Mouse (Mus musculus): ENCODE results near the gene Rbp3. TPM values are rescaled to one million over a fixed set of nuclear protein-coding genes. Genes with fewer than 3 reads are reported as not detected.

Rbp3 gene
- polyA plus RNA-seq, 1 experiment from 2014 or later, result 0.02 TPM

DNA sequence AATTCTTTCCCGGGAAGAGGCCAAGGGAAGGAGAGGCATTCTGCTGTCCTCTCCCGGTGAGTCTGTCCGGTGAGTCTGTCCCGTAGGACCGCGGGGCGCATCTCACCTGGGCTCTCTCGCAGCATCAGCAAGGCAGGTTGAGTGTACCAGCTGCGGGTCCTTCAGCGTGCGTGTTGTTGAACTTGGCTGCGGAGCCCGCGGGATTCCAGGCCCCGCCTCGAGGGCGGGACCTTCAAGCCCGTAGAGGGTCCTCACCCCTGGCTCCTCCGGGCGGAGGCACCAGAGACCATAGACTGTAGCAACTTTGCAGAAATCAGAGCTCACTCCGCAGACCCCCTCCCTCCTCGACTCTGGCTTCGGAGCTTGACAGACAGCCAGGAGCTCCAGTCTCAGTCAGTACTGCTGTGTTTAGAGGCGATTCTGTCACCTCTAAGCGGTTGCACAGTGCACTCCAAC lies 24.8 kb downstream of the Rbp3 start, which contains the start of gene Zfp488:
TSS of gene Zfp488 (minus strand) at position 161 of the 456 bp plus-strand sequence.
- Histone ChIP-seq H3K4me1 (0 out of 2 replicates have a peak, but pooled peaks cover 6% of the 10 kb centered on the region), H3K27ac (no peak within 1 kb of the TSS), H3K4me3 (peak within 1 kb of the TSS; percentile 30), H3K4me2 (peak within 1 kb of the TSS; percentile 68), H3K27me3 (peaks cover 11% of the 10 kb centered on the region; the same call in 1 of the 2 replicates), H3K9me3 (no peaks in the 10 kb centered on the region), H3K36me3 (no peaks in the 10 kb centered on the region), H3K9ac (peak within 1 kb of the TSS; percentile 19; the same call in 1 of the 2 replicates)
- peak; percentile 46; the same call in 1 of the 2 replicates for ATAC-seq (ENCODE audit: borderline replicate concordance, extremely low read depth, low FRiP score, low TSS enrichment)
- 2% methylated on average over 25 of the region's 25 CpGs for WGBS

- Histone ChIP-seq H3K4me1 (no peaks in the 10 kb centered on the region), H3K27me3 (no peaks in the 10 kb centered on the region), H3K36me3 (no peaks in the 10 kb centered on the region), H3K4me2 (no peak overlapping the region), H3K4me3 (no peak overlapping the region), H3K27ac (no peak overlapping the region), H3K9ac (no peak overlapping the region), H3K9me3 (no peaks in the 10 kb centered on the region)
- ATAC-seq (ENCODE audit: borderline replicate concordance, extremely low read depth, low FRiP score, low TSS enrichment), result no peak
- WGBS, result 37% methylated on average over 3 of the region's 3 CpGs
These were observed 35.4 kb downstream of the Rbp3 start for GRCm38 (mm10) chr14:33989201-33989600.

DNA sequence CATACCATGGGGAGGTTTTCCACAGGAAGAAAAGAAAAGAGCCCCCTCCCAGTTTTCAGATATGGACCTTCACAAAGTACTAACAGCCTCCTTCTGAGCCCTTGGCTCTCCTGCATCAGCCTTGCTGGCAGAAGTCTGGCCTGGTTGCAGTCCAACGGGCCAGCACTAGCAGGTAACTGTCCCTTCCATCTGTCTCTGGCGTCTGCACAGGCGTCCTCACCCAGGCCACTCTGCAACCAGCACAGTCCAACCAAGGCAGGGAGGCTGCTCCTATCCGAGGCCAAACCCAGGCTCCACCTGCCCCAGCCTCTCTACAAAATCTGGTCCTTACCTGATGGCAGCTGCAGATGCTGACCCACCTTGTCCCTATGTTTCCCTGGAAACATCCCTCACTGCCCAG lies 38.2 kb downstream of the Rbp3 start:
- Histone ChIP-seq H3K27me3 (no peaks in the 10 kb centered on the region), H3K9ac (no peak overlapping the region), H3K4me3 (no peak overlapping the region), H3K9me3 (no peaks in the 10 kb centered on the region), H3K36me3 (no peaks in the 10 kb centered on the region), H3K4me1 (no peaks in the 10 kb centered on the region), H3K27ac (no peak overlapping the region), H3K4me2 (no peak overlapping the region)
- ATAC-seq (ENCODE audit: borderline replicate concordance, extremely low read depth, low FRiP score, low TSS enrichment), result no peak
- WGBS, result 76% methylated on average over 4 of the region's 4 CpGs

- H3K9me3 ChIP-seq, result no peaks in the 10 kb centered on the region
- H3K27ac ChIP-seq, result no peak overlapping the region
- 92% methylated on average over 9 of the region's 9 CpGs for WGBS
- H3K4me3 ChIP-seq, result no peak overlapping the region
- no peak for ATAC-seq (ENCODE audit: borderline replicate concordance, extremely low read depth, low FRiP score, low TSS enrichment)
- H3K27me3 ChIP-seq, result no peaks in the 10 kb centered on the region
- H3K36me3 ChIP-seq, result no peaks in the 10 kb centered on the region
- no peak overlapping the region for H3K4me2 ChIP-seq
- no peaks in the 10 kb centered on the region for H3K4me1 ChIP-seq
- H3K9ac ChIP-seq, result no peak overlapping the region
These were observed 39.2 kb downstream of the Rbp3 start for GRCm38 (mm10) chr14:33993051-33993450.

- Histone ChIP-seq H3K4me2 (no peak overlapping the region), H3K9me3 (no peaks in the 10 kb centered on the region), H3K9ac (no peak overlapping the region), H3K4me3 (no peak overlapping the region), H3K27me3 (no peaks in the 10 kb centered on the region), H3K4me1 (no peaks in the 10 kb centered on the region), H3K36me3 (no peaks in the 10 kb centered on the region), H3K27ac (no peak overlapping the region)
- ATAC-seq (ENCODE audit: borderline replicate concordance, extremely low read depth, low FRiP score, low TSS enrichment), result no peak
- WGBS, result 86% methylated on average over 6 of the region's 6 CpGs
These were observed 39.9 kb downstream of the Rbp3 start for GRCm38 (mm10) chr14:33993521-33994289.

GRCm38 (mm10) chr14:33997427-33997826 lies 43.6 kb downstream of the Rbp3 start:
- no peaks in the 10 kb centered on the region for H3K9me3 ChIP-seq
- no peak overlapping the region for H3K27ac ChIP-seq
- no peaks in the 10 kb centered on the region for H3K4me1 ChIP-seq
- H3K9ac ChIP-seq, result no peak overlapping the region
- WGBS, result 38% methylated on average over 6 of the region's 6 CpGs
- H3K4me3 ChIP-seq, result no peak overlapping the region
- H3K27me3 ChIP-seq, result no peaks in the 10 kb centered on the region
- no peak for ATAC-seq (ENCODE audit: borderline replicate concordance, extremely low read depth, low FRiP score, low TSS enrichment)
- no peaks in the 10 kb centered on the region for H3K36me3 ChIP-seq
- H3K4me2 ChIP-seq, result no peak overlapping the region

DNA sequence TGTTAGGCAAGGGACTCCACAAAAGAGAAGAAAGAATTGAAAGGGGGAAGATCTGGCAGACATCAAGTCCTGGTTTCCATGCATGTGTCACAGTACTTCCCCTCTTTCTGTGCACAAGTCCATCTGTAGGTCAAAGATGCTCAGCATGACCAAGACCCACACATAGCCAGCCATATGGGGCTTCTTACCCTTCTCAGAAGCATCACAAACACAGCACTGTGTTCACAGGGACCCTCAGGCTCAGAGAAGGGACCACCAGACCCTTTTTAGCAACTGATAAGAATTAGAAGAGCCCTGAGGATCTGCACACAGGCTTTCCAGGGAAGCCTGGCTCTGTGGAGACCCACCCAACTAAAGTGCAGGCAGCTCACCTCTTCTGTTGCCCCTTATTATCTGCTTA lies 46.3 kb downstream of the Rbp3 start:
- Histone ChIP-seq H3K36me3 (no peaks in the 10 kb centered on the region), H3K4me1 (no peaks in the 10 kb centered on the region), H3K4me3 (no peak overlapping the region), H3K9me3 (no peaks in the 10 kb centered on the region), H3K4me2 (no peak overlapping the region), H3K27ac (no peak overlapping the region), H3K27me3 (no peaks in the 10 kb centered on the region), H3K9ac (no peak overlapping the region)
- no peak for ATAC-seq (ENCODE audit: borderline replicate concordance, extremely low read depth, low FRiP score, low TSS enrichment)

GRCm38 (mm10) chr14:34001445-34001844 lies 47.6 kb downstream of the Rbp3 start:
- Histone ChIP-seq H3K9ac (no peak overlapping the region), H3K4me1 (no peaks in the 10 kb centered on the region), H3K36me3 (no peaks in the 10 kb centered on the region), H3K27me3 (no peaks in the 10 kb centered on the region), H3K4me2 (no peak overlapping the region), H3K4me3 (no peak overlapping the region), H3K27ac (no peak overlapping the region), H3K9me3 (no peaks in the 10 kb centered on the region)
- ATAC-seq (ENCODE audit: borderline replicate concordance, extremely low read depth, low FRiP score, low TSS enrichment), result no peak; the same call in 1 of the 2 replicates

- H3K4me3 ChIP-seq, result no peak overlapping the region
- no peaks in the 10 kb centered on the region for H3K9me3 ChIP-seq
- 81% methylated on average over 5 of the region's 5 CpGs for WGBS
- no peak overlapping the region for H3K4me2 ChIP-seq
- H3K4me1 ChIP-seq, result no peaks in the 10 kb centered on the region
- no peak overlapping the region for H3K9ac ChIP-seq
- no peaks in the 10 kb centered on the region for H3K36me3 ChIP-seq
- no peak overlapping the region for H3K27ac ChIP-seq
- ATAC-seq (ENCODE audit: borderline replicate concordance, extremely low read depth, low FRiP score, low TSS enrichment), result no peak
- no peaks in the 10 kb centered on the region for H3K27me3 ChIP-seq
These were observed 48.6 kb downstream of the Rbp3 start for GRCm38 (mm10) chr14:34002358-34002757.

Other genes starting within 250 kb of the Rbp3 start
- 6.2 and 7.6 TPM in 2 replicates for gene Gdf10, start 30.4 kb upstream of the Rbp3 start, polyA plus RNA-seq (2015; fragmentation: Nextera tagmentation; extraction: Ambion mirVana)
- gene Gdf2, start 13.0 kb upstream of the Rbp3 start, polyA plus RNA-seq (2015; fragmentation: Nextera tagmentation; extraction: Ambion mirVana), result 0.05 TPM in 1 of 2 replicates, not detected in the other
- gene Zfp488, start 24.8 kb downstream of the Rbp3 start, polyA plus RNA-seq (2015; fragmentation: Nextera tagmentation; extraction: Ambion mirVana), result not detected in 2 replicates
- not detected in 2 replicates for gene Gm30083, start 61.2 kb downstream of the Rbp3 start, polyA plus RNA-seq (2015; fragmentation: Nextera tagmentation; extraction: Ambion mirVana)
- gene Gm5460, start 62.8 kb downstream of the Rbp3 start, polyA plus RNA-seq (2015; fragmentation: Nextera tagmentation; extraction: Ambion mirVana), result not detected in 2 replicates
- gene Antxrl, start 98.7 kb downstream of the Rbp3 start, polyA plus RNA-seq (2015; fragmentation: Nextera tagmentation; extraction: Ambion mirVana), result not detected in 2 replicates
- gene Anxa8, start 132.0 kb downstream of the Rbp3 start, polyA plus RNA-seq (2015; fragmentation: Nextera tagmentation; extraction: Ambion mirVana), result 6.2 and 7.5 TPM in 2 replicates
- gene A630023A22Rik, start 148.8 kb downstream of the Rbp3 start, polyA plus RNA-seq (2015; fragmentation: Nextera tagmentation; extraction: Ambion mirVana), result 0.28 TPM in 1 of 2 replicates, not detected in the other
- 0.09 and 0.13 TPM in 2 replicates for gene Npy4r, start 198.5 kb downstream of the Rbp3 start, polyA plus RNA-seq (2015; fragmentation: Nextera tagmentation; extraction: Ambion mirVana)
- gene Gprin2, start 247.7 kb downstream of the Rbp3 start, polyA plus RNA-seq (2015; fragmentation: Nextera tagmentation; extraction: Ambion mirVana), result 0.30 and 0.57 TPM in 2 replicates